Mouse (Mus musculus) G1E (cell line): ENCODE measurements around the gene Gba.

Experiments
- CTCF ChIP-seq: IDR thresholded peaks from 2 replicates; pipeline ENCODE4 v1.5.1; 2012; ENCODE audit warnings: low read depth, low read length, inconsistent platforms, mixed read lengths
- GATA1 ChIP-seq: IDR thresholded peaks from 2 replicates; pipeline ENCODE4 v1.6.1; 2012; ENCODE audit warnings: borderline replicate concordance, low read length, inconsistent platforms, mixed read lengths

- TF ChIP-seq CTCF (no peak), GATA1 (no peak)
Measured at GRCm38 (mm10) chr3:89187690-89188477, 14.8 kb upstream of the Gba start.
